Mouse (Mus musculus): Measurements from ENCODE around the gene Wdfy2.

GRCm38 (mm10) chr14:62870238-62870638, 32.8 kb downstream of the Wdfy2 start:
- no peak for TF ChIP-seq CTCF (IDR thresholded peaks at IDR 0.05; ENCODE audit: control insufficient read depth, insufficient read depth, insufficient read length)
- no peak for TF ChIP-seq CEBPB (IDR thresholded peaks at IDR 0.05; ENCODE audit: low read depth)
- TF ChIP-seq MYOD1 (IDR thresholded peaks at IDR 0.05; ENCODE audit: control insufficient read depth, insufficient read length, low read depth), result no peak
- no peak for TF ChIP-seq MAX (IDR thresholded peaks at IDR 0.05)
- TF ChIP-seq FOSL1 (IDR thresholded peaks at IDR 0.05; ENCODE audit: insufficient read depth, low read length, poor library complexity, severe bottlenecking), result no peak
